Mouse (Mus musculus) neural tube, embryonic 15.5 days (tissue): ENCODE results near the gene Cog4. TPM values are rescaled to one million over a fixed set of nuclear protein-coding genes. Genes with fewer than 3 reads are reported as not detected.
A peak's percentile ranks its signal among the peaks of the same experiment; 100 is the strongest.
"Not testable (repeated sequence)": the region's sequence is repeated elsewhere in the genome, so short reads cannot be mapped to it uniquely, and the experiment has no call there.

Source experiments
- ATAC-seq: fragments of 200-750 bp; cut with Nextera tagmentation; 2 replicates; pipeline ENCODE4 v1.8.0; 2017; ENCODE audit warnings: mild to moderate bottlenecking, moderate TSS enrichment, moderate library complexity; ENCODE audit not compliant: low FRiP score
- H3K27ac ChIP-seq: fragments of 300-500 bp; sonication (generic); replicated peaks from 2 replicates; pipeline ENCODE4 v1.5.1; 2015; ENCODE audit warnings: mild to moderate bottlenecking, inconsistent platforms
- H3K27me3 ChIP-seq: fragments of 300-500 bp; sonication (generic); replicated peaks from 2 replicates; pipeline ENCODE4 v1.6.1; 2015; ENCODE audit warnings: inconsistent platforms
- H3K36me3 ChIP-seq: fragments of 300-500 bp; sonication (generic); 2 replicates; pipeline ENCODE4 v1.6.1; 2015; ENCODE audit warnings: inconsistent platforms
- H3K4me1 ChIP-seq: fragments of 300-500 bp; sonication (generic); 2 replicates; pipeline ENCODE4 v1.6.1; 2015; ENCODE audit warnings: inconsistent platforms
- H3K4me2 ChIP-seq: fragments of 300-500 bp; sonication (generic); 2 replicates; pipeline ENCODE4 v1.6.1; 2015; ENCODE audit warnings: inconsistent platforms, mild to moderate bottlenecking, moderate library complexity
- H3K4me3 ChIP-seq: fragments of 300-500 bp; sonication (generic); replicated peaks from 2 replicates; pipeline ENCODE4 v1.5.1; 2015; ENCODE audit warnings: mild to moderate bottlenecking, inconsistent platforms
- H3K9ac ChIP-seq: fragments of 300-500 bp; sonication (generic); replicated peaks from 2 replicates; pipeline ENCODE4 v1.6.1; 2015; ENCODE audit warnings: mild to moderate bottlenecking, inconsistent platforms
- H3K9me3 ChIP-seq: fragments of 300-500 bp; sonication (generic); replicated peaks from 2 replicates; pipeline ENCODE4 v1.6.1; 2016; ENCODE audit warnings: inconsistent platforms
- WGBS: fragments of 180-500 bp; shearing (Covaris S2); methylation state at CpG from one replicate; pipeline ENCODE4 v1.1.7; 2015; ENCODE audit warnings: mixed read lengths; 5-methylcytosine and 5-hydroxymethylcytosine counted together
- polyA plus RNA-seq: library from polyadenylated mRNA; unstranded; fragments of >200 nt; fragmentation: Nextera tagmentation; extraction: Ambion mirVana; gene quantifications from 2 replicates; pipeline ENCODE4 v1.2.1, GENCODE M21; 2015

Cog4 gene
- polyA plus RNA-seq, 1 experiment from 2014 or later = 74.1 TPM

DNA sequence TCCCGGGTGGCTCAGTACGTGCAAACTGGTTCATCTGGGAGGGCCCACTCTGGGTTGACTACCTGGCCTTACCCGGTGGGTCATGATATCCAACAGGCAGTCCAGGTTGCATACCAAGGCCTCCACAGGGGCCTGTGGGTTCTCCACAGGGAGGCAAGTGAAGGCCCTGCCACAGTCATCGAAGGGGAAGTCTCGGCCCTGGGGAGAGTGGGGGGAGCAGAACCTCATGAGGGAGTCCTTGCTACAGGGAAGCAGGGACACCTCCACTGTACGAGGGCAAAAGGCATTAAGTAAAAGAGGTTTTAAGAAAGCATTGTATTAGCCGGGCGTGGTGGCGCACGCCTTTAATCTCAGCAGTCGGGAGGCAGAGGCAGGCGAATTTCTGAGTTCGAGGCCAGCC is 49.4 kb downstream of the Cog4 start:
- Histone ChIP-seq H3K4me2 (no peak overlapping the region), H3K9me3 (no peaks in the 10 kb centered on the region), H3K27ac (no peak overlapping the region), H3K4me3 (no peak overlapping the region), H3K36me3 (0 out of 2 replicates have a peak, but pooled peaks cover 18% of the 10 kb centered on the region), H3K27me3 (no peaks in the 10 kb centered on the region), H3K9ac (no peak overlapping the region), H3K4me1 (no peaks in the 10 kb centered on the region)
- no peak for ATAC-seq
- WGBS = 95% methylated on average over 13 of the region's 13 CpGs

DNA sequence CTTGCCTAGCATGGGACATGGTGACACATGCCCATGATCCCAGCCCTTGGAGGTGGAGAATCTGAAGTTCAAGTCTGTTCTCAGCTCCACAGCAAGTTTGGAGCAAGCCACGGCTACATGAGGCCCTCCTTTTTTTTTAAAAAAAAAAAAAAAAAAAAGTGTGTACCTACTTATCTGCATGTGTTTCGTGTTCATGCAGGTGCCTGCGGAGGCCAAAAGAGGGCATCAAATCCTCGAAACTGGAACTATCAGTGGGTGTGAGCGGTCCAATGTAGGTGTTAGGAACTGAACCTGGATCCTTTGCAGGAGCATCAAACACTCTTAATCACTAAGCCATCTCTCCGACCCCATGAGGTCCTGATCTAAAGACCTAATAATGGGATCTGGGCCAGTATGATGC is 51.1 kb downstream of the Cog4 start:
- 93% methylated on average over 6 of the region's 6 CpGs for WGBS

DNA sequence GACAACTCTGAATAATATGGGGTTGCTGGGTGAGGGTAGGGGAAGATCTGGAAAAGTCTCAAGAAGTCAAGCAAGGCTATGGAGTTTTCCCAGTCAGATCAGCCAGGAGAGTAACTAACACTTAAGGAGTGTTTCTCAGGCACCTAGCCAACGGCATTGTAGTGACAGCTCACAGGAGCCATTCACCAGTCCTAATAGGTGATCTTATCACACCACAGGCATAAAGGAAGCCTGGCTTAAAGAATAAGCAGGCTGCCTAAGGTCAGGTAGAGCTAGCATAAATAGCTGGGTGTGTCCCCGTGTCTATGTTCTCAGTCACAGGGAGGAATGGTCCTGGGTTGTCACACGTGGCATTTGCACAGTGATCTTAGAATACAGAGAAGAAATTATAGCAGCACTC is 54.7 kb downstream of the Cog4 start:
- ATAC-seq = no peak
- 0 out of 2 replicates have a peak, but pooled peaks cover 12% of the 10 kb centered on the region for H3K36me3 ChIP-seq
- H3K27me3 ChIP-seq = no peaks in the 10 kb centered on the region
- H3K9ac ChIP-seq = no peak overlapping the region
- 80% methylated on average over 3 of the region's 3 CpGs for WGBS
- H3K27ac ChIP-seq = no peak overlapping the region
- no peak overlapping the region for H3K4me2 ChIP-seq
- no peaks in the 10 kb centered on the region for H3K9me3 ChIP-seq
- H3K4me1 ChIP-seq = peaks cover 6% of the 10 kb centered on the region
- H3K4me3 ChIP-seq = no peak overlapping the region

More for the DNA sequence above, 51.1 kb downstream of the Cog4 start:
- no peaks in the 10 kb centered on the region for H3K27me3 ChIP-seq
- no peak overlapping the region for H3K4me2 ChIP-seq
- H3K36me3 ChIP-seq = 0 out of 2 replicates have a peak, but pooled peaks cover 18% of the 10 kb centered on the region
- ATAC-seq = no peak
- H3K4me1 ChIP-seq = peaks cover 6% of the 10 kb centered on the region
- no peak overlapping the region for H3K4me3 ChIP-seq
- H3K27ac ChIP-seq = no peak overlapping the region
- H3K9me3 ChIP-seq = no peaks in the 10 kb centered on the region
- no peak overlapping the region for H3K9ac ChIP-seq

DNA sequence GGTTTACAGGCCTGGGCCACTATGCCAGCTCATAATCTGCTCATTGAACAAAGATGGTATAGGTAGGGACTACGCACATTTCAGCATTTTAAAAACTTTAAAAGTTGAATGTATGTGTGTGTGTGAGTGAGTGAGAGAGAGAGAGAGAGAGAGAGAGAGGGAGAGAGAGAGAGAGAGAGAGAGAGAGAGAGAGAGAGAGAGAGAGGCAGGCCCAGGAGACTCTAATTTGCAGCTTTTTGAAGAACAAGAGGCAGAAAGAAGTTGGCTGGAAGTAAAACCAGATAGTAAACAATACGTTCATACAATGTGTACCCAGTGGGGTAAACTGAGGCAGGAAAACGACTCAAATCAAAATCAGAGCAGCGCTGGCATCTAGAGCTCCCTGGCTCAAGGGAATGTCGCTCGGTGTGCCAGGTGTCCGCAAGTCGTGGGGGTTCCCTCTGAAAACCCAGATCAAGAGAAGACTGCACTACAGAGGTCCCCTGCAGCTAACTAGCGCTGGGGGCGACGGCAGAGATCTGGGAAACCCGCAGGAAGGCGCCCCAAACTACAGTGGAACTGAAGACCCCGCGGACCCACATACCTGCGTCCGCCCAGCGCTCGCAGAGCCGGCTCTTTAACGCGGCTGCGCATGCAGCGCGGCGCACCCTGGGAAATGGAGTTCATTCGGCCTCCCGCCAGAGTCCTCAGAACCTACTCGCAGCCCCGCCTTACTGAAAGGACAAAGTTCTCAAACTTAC is 55.6 kb downstream of the Cog4 start, which contains the start of gene Fuk:
Gene Fuk, minus strand, starts transcription at position 650 of the 740 bp plus-strand sequence.
- peaks cover 6% of the 10 kb centered on the region for H3K4me1 ChIP-seq
- peak within 1 kb of the TSS; percentile 65 for H3K4me2 ChIP-seq
- ATAC-seq = peak; percentile 96
- no peaks in the 10 kb centered on the region for H3K9me3 ChIP-seq
- peak within 1 kb of the TSS; percentile 65 for H3K9ac ChIP-seq
- H3K27me3 ChIP-seq = no peaks in the 10 kb centered on the region
- 3% methylated on average over 30 of the region's 30 CpGs for WGBS
- no peak within 1 kb of the TSS for H3K27ac ChIP-seq
- 0 out of 2 replicates have a peak, but pooled peaks cover 12% of the 10 kb centered on the region for H3K36me3 ChIP-seq
- H3K4me3 ChIP-seq = peak within 1 kb of the TSS; percentile 73

DNA sequence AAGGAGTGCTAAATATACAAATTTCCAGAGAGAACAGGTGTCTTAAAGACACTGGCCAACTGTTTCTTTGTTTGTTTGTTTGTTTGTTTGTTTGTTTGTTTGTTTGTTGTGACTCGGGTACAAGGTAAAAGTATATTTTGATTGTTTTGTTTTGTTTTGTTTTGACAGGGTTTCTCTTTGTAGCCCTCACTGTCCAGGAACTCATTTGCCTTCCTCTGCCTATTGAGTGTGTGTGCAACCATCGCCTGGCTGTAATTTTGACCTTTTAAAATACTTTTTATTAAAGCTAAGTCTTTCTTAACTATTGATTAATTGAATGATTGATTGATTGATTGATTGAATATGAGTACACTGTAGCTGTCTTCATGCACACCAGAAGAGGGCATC is 56.2 kb downstream of the Cog4 start:
- peak overlapping the region; percentile 73 for H3K4me3 ChIP-seq
- H3K27ac ChIP-seq = no peak overlapping the region
- H3K4me1 ChIP-seq = peaks cover 6% of the 10 kb centered on the region
- ATAC-seq = peak; percentile 17; the same call in 1 of the 2 replicates
- H3K27me3 ChIP-seq = no peaks in the 10 kb centered on the region
- H3K4me2 ChIP-seq = peak overlapping the region; percentile 65
- 68% methylated on average over 2 of the region's 2 CpGs for WGBS
- 0 out of 2 replicates have a peak, but pooled peaks cover 12% of the 10 kb centered on the region for H3K36me3 ChIP-seq
- H3K9me3 ChIP-seq = no peaks in the 10 kb centered on the region
- H3K9ac ChIP-seq = no peak overlapping the region

DNA sequence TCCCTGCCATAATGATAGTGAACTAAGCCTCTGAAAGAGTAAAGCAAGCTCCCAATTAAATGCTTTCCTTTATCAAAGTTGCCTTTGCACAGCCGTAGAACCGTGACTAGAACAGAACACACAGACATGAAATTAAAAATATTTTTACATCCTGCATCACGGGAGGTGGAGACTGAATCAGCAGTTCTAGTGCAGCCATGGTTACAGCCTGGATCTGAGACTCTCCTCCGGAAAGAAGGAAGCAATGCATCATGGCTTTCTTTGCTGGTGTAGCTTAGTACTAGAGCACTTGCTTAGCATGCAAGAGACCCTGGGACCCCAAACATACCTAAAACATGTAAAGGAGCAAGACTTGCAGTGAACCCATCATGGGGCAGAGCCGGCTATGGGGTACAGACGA is 59.0 kb downstream of the Cog4 start:
- H3K36me3 ChIP-seq = no peaks in the 10 kb centered on the region
- no peaks in the 10 kb centered on the region for H3K9me3 ChIP-seq
- no peak overlapping the region for H3K4me2 ChIP-seq
- WGBS = 88% methylated on average over 6 of the region's 6 CpGs
- H3K9ac ChIP-seq = no peak overlapping the region
- H3K27ac ChIP-seq = no peak overlapping the region
- H3K4me3 ChIP-seq = no peak overlapping the region
- ATAC-seq = no peak
- H3K27me3 ChIP-seq = no peaks in the 10 kb centered on the region
- H3K4me1 ChIP-seq = peaks cover 6% of the 10 kb centered on the region

DNA sequence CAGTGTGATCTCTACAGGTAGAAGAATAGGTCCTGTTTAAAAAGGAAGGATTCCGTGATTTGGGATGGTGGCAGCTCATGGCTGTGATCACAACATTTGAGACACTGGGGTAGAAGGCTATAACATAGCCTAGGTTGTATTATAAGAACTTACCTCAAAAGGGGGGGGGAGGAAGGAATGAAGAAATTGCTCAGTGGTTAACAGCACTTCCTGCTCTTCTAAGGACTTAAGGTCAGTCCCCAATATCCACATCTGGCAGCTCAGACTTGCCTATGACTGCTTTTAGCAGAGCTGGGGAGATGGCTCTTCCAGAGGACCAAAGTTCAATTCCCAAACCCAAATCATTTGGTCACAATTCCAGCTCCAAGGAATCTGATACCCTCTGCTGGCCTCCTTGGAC is 60.3 kb downstream of the Cog4 start:
- Histone ChIP-seq H3K4me3 (no peak overlapping the region), H3K36me3 (no peaks in the 10 kb centered on the region), H3K4me2 (no peak overlapping the region), H3K27ac (no peak overlapping the region), H3K27me3 (no peaks in the 10 kb centered on the region), H3K9ac (no peak overlapping the region), H3K4me1 (peaks cover under 1% of the 10 kb centered on the region), H3K9me3 (no peaks in the 10 kb centered on the region)
- ATAC-seq = no peak
- whole genome bisulfite sequencing = 97% methylated on average over 1 of the region's 1 CpGs

DNA sequence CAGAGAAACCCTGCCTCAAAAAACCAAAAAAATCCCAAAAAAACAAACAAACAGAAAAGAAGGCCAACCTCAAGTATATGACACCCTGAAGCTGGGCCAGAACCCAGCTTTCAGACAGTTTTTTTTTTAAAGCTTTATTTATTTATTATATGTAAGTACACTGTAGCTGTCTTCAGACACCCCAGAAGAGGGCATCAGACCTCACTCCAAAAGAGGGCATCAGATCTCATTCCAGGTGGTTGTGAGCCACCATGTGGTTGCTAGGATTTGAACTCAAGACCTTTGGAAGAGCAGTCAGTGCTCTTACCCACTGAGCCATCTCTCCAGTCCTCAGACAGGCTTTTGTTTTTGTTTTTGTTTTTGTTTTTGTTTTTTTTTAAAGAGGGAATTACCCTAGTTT is 63.5 kb downstream of the Cog4 start:
- not testable (repeated sequence) for H3K27me3 ChIP-seq, ATAC-seq, H3K9me3 ChIP-seq, H3K4me3 ChIP-seq, H3K4me1 ChIP-seq, H3K9ac ChIP-seq, H3K27ac ChIP-seq, H3K4me2 ChIP-seq, H3K36me3 ChIP-seq

DNA sequence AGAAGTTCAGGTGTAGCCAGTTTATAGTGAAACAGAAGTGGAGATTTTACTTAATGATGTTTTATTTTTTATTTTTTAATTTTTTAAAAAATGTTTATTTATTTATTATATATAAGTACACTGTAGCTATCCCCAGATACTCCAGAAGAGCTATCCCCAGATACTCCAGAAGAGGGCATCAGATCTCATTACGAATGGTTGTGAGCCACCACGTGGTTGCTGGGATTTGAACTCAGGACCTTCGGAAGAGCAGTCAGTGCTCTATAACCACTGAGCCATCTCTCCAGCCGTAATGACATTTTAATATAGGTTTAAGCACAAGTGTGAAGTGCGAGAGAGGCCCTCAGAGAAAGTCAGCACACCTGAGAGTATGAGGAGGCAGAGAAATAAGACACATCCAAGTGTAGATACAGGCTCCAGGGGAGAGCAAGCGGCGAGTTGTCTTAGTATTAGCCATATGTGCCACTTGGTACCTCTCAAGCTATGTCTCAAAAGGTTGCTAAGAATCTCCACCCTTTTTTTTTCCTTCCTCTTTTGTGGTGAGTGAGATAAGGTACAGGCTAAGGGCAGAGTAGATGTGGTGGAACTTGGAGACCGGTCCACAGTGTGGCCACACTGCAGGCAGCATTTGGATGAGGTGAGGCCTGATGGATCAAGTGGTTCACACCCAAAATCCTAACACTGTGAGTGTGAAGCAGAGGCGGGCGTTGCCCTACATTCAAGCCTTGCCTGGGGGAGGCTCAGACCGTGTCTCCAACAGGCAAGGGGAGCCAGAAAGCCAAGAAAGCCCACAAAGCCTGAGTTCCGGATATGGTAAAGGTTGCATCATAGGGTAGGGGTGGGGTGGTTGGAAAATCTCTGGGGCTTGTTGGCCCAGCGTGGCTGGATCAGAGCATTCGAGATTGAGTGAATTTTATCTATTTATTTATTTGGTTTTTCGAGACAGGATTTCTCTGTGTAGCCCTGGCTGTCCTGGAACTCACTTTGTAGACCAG is 65.5 kb downstream of the Cog4 start:
- Histone ChIP-seq H3K36me3 (no peaks in the 10 kb centered on the region), H3K4me1 (no peaks in the 10 kb centered on the region), H3K4me3 (no peak overlapping the region), H3K9me3 (no peaks in the 10 kb centered on the region), H3K27ac (no peak overlapping the region), H3K27me3 (no peaks in the 10 kb centered on the region), H3K4me2 (no peak overlapping the region), H3K9ac (no peak overlapping the region)
- no peak for ATAC-seq
- WGBS = 91% methylated on average over 15 of the region's 15 CpGs

DNA sequence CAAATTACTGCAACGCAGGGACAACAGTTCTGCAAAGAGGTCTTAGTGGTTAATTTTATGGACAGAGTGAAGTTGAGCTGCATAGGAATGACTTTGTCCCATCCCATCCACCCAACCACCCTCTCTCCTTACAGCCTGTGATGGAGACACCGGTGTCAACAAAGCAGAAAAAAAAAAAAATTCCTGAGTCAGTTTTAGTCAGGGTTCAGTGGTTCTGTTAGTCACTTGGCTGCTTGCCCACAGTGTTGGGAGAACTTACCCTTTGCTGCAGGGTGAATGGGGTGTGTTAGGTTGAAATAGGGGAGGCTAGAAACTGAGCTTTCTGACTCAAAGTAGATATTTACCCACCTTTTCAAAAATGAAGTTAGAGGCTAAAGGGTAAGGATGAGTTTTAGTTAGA is 71.0 kb downstream of the Cog4 start:
- WGBS = 43% methylated on average over 2 of the region's 2 CpGs
- Histone ChIP-seq H3K4me3 (no peak overlapping the region), H3K9ac (no peak overlapping the region)

DNA sequence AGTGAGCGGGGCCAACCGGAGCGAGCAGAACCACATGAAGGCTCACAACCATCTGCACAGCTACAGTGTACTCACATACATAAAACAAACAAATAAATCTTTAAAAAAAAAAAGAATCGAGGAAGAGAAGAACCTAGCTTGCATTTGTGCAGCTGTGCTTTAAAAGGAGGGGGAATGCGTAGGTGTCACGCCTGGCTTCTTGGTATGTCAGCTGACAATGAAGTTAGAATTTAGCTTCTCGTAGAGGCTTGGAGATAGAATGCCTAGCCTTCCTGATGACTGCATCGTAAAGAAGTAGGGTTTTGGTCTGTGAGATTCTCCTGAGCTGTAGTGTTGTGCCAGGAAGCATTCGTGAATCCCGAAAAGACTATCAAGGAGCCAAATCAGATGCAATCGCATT is 71.6 kb downstream of the Cog4 start:
- Histone ChIP-seq H3K4me1 (peaks cover 32% of the 10 kb centered on the region), H3K27ac (no peak overlapping the region), H3K36me3 (no peaks in the 10 kb centered on the region), H3K4me3 (no peak overlapping the region), H3K4me2 (no peak overlapping the region), H3K9ac (no peak overlapping the region), H3K27me3 (no peaks in the 10 kb centered on the region), H3K9me3 (no peaks in the 10 kb centered on the region)
- 56% methylated on average over 11 of the region's 11 CpGs for WGBS
- no peak for ATAC-seq

More for the DNA sequence above, 71.0 kb downstream of the Cog4 start:
- H3K9me3 ChIP-seq = no peaks in the 10 kb centered on the region
- no peaks in the 10 kb centered on the region for H3K27me3 ChIP-seq
- H3K36me3 ChIP-seq = no peaks in the 10 kb centered on the region
- no peak for ATAC-seq
- H3K4me1 ChIP-seq = peaks cover 31% of the 10 kb centered on the region
- H3K4me2 ChIP-seq = no peak overlapping the region
- H3K27ac ChIP-seq = no peak overlapping the region
